Mouse (Mus musculus): ENCODE measurements around the gene Hivep3.

GRCm38 (mm10) chr4:119895504-119895903 lies 161.9 kb downstream of the Hivep3 start:
- no peak for TF ChIP-seq POLR2A (IDR thresholded peaks at IDR 0.05; ENCODE audit: borderline replicate concordance, extremely low read depth, low read depth, low read length)
- no peak for TF ChIP-seq CTCF (IDR thresholded peaks at IDR 0.05; ENCODE audit: insufficient read depth, low read length)

All from lung, adult 2 months (tissue).